Mouse (Mus musculus) G1E (cell line): ENCODE data around the gene Rdh19.

Source experiments
- CTCF ChIP-seq: IDR thresholded peaks from 2 replicates; pipeline ENCODE4 v1.5.1; 2012; ENCODE audit warnings: low read depth, low read length, inconsistent platforms, mixed read lengths
- POLR2AphosphoS5 ChIP-seq: IDR thresholded peaks from 2 replicates; pipeline ENCODE4 v1.6.1; 2012; ENCODE audit warnings: low read depth, low read length, inconsistent platforms; ENCODE audit not compliant: insufficient replicate concordance
- TAL1 ChIP-seq: conservative IDR thresholded peaks from 2 replicates; pipeline ENCODE4 v1.6.1; 2012; ENCODE audit warnings: low read depth, low read length, inconsistent platforms, mixed read lengths

DNA sequence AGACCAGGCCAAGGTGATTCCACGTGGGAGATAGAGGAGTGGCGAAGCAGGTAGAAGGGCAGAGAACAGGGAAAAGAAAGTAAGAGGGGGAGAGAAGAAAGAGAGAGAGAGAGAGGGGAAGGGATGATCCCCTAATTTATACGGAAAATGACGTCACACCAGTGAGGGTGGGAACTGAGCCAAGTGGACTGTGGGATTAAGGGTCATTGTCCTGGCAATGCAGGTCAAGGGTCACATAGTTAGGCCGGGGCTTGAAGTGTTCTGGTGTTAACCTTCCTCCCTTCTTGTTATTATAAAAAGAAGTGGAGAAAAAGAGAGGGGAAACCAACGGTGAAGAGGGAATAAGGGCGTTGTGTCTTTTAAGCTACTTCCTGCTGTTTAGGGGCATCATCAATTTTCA is 45.3 kb upstream of the Rdh19 start:
- TF ChIP-seq CTCF (no peak), POLR2AphosphoS5 (no peak), TAL1 (no peak)
